Mouse (Mus musculus) liver, adult 2 months (tissue): ENCODE results near the gene Asf1b.

Experiments
- CTCF ChIP-seq: fragments of 200-500 bp; IDR thresholded peaks from 2 replicates; pipeline ENCODE4 v1.5.1; 2011; ENCODE audit warnings: low read depth, low read length, control low read depth
- POLR2A ChIP-seq: fragments of 200-500 bp; IDR thresholded peaks from 2 replicates; pipeline ENCODE4 v1.6.1; 2011; ENCODE audit warnings: low read length, control low read depth; ENCODE audit not compliant: insufficient read depth; ENCODE audit errors: extremely low read depth

DNA sequence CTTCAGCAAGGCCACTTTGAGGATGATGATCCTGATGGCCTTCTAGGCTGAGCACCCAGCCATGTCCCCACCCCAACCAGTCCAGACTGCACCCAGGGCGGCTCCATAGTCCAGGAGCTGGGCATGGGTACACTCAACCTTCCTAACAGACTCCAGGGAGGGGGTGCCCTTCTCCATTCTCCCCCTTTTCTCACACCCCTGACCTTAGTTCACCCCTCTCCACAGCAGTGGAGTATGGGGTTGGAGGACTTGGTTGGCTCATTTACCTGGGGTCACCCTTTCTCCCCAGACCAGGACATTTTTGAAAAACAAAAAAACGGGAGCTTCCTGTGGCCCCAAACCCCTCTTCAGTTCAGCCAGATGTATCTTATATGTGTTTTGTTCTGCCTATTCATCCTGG, 44.5 kb downstream of the Asf1b start:
- TF ChIP-seq CTCF: no peak
- TF ChIP-seq POLR2A: no peak
